Mouse (Mus musculus): Measurements from ENCODE around the gene Ano4.

GRCm38 (mm10) chr10:89257457-89258381 is 86.8 kb downstream of the Ano4 start:
- TF ChIP-seq PAX5 (IDR thresholded peaks at IDR 0.05; ENCODE audit: low read length): no peak
- no peak for TF ChIP-seq EP300 (IDR thresholded peaks at IDR 0.05; ENCODE audit: low read length)
- no peak for TF ChIP-seq CTCF (conservative IDR thresholded peaks at IDR 0.05 in 1 of 2, IDR thresholded peaks at IDR 0.05 in 1 of 2; ENCODE audit: low read depth in 2 of 2, low read length in 2 of 2)
- no peak for TF ChIP-seq MAX (IDR thresholded peaks at IDR 0.05; ENCODE audit: low read length)
- no peak for TF ChIP-seq SMC3 (IDR thresholded peaks at IDR 0.05; ENCODE audit: low read depth, low read length)
- TF ChIP-seq RAD21 (IDR thresholded peaks at IDR 0.05; ENCODE audit: low read depth, low read length): no peak
- TF ChIP-seq POLR2A (IDR thresholded peaks at IDR 0.05; ENCODE audit: low read depth, low read length): no peak
- no peak for TF ChIP-seq JUND (conservative IDR thresholded peaks at IDR 0.05; ENCODE audit: low read depth, low read length)
- TF ChIP-seq E2F4 (IDR thresholded peaks at IDR 0.05; ENCODE audit: insufficient replicate concordance, low read depth, low read length): no peak
- TF ChIP-seq GABPA (IDR thresholded peaks at IDR 0.05; ENCODE audit: insufficient replicate concordance, low read depth, low read length): no peak
- no peak for TF ChIP-seq TCF12 (IDR thresholded peaks at IDR 0.05; ENCODE audit: low read depth, low read length)
- no peak for TF ChIP-seq BHLHE40 (IDR thresholded peaks at IDR 0.05; ENCODE audit: low read depth, low read length)
- TF ChIP-seq ETS1 (conservative IDR thresholded peaks at IDR 0.05; ENCODE audit: low read depth, low read length): no peak

All from CH12.LX (cell line).